Mouse (Mus musculus) testis, adult 2 months (tissue): ENCODE data around the gene Olfr447.

Source experiments
- CTCF ChIP-seq: fragments of 200-500 bp; IDR thresholded peaks from 2 replicates; pipeline ENCODE4 v1.5.1; 2012; ENCODE audit warnings: low read depth, mild to moderate bottlenecking, inconsistent platforms, low read length, moderate library complexity; ENCODE audit not compliant: control insufficient read depth, insufficient read depth, insufficient replicate concordance
- POLR2A ChIP-seq: fragments of 200-500 bp; IDR thresholded peaks from 2 replicates; pipeline ENCODE4 v1.6.1; 2012; ENCODE audit warnings: low read depth, mild to moderate bottlenecking, inconsistent platforms, low read length, moderate library complexity; ENCODE audit not compliant: control insufficient read depth

DNA sequence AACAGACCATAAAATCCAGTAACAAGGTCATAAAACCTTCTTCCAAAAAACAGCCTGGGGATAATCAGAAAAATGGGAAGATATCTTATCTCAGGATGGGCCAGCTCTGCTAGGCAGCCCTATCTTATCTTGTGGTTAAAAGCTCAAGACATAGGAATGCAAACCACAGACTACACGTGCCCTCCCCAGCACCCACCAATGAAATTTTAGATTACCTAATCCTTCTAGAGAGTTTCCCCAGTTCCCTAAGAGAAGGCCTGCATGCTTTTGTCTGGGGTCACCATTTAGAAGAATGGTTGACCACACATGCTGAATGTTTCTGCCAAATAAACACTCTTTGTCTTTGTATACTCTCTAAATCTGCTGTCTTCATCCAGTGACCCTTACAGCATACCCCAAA, 8.3 kb upstream of the Olfr447 start:
- TF ChIP-seq POLR2A = no peak
- no peak for TF ChIP-seq CTCF
